Mouse (Mus musculus): ENCODE results near the gene Foxl1. TPM values are rescaled to one million over a fixed set of nuclear protein-coding genes. Genes with fewer than 3 reads are reported as not detected.

Gene Foxl1
- total and polyA plus RNA-seq, 2 experiments from 2014 or later = 0.19 TPM; not detected in 1

- H3K36me3 ChIP-seq (ENCODE audit: insufficient read depth) = no peaks in the 10 kb centered on the region
- H3K27ac ChIP-seq (ENCODE audit: low read depth, low read length) = no peak overlapping the region
- ATAC-seq (peak; percentile 38; the same call in 1 of the 2 replicates), DNase-seq (no peak)
- H3K27me3 ChIP-seq (ENCODE audit: insufficient read depth, low read length) = no peaks in the 10 kb centered on the region
- no peaks in the 10 kb centered on the region for H3K9me3 ChIP-seq (ENCODE audit: low read length)
- 39% methylated on average over 3 of the region's 3 CpGs for WGBS
- H3K4me1 ChIP-seq (ENCODE audit: insufficient read depth) = no peaks in the 10 kb centered on the region
- H3K4me2 ChIP-seq (ENCODE audit: low read depth) = no peak overlapping the region
- H3K4me3 ChIP-seq (ENCODE audit: low read depth, low read length) = no peak overlapping the region
- no peak for TF ChIP-seq CTCF (IDR thresholded peaks at IDR 0.05; ENCODE audit: low read depth)
- H3K9ac ChIP-seq = no peak overlapping the region
Observed at GRCm38 (mm10) chr8:121176291-121176690, 48.6 kb downstream of the Foxl1 start.

Small RNA genes within 50 kb of the gene (microRNA-seq; reads per million reads assigned to microRNA genes)
- gene Gm27530 = 0 reads per million in 2 experiments

Other genes starting within 250 kb of the Foxl1 start
- 1.3 and 2.3 TPM in 2 replicates for gene Foxf1, start 43.6 kb upstream of the Foxl1 start, total RNA-seq (2014; rRNA removed)
- gene Foxf1, start 43.6 kb upstream of the Foxl1 start, polyA plus RNA-seq (2015; fragmentation: Nextera tagmentation; extraction: Ambion mirVana) = 1.4 and 1.6 TPM in 2 replicates
- gene Mthfsd, start 19.5 kb upstream of the Foxl1 start, total RNA-seq (2014; rRNA removed) = 38.7 and 76.5 TPM in 2 replicates
- 30.3 and 33.3 TPM in 2 replicates for gene Mthfsd, start 19.5 kb upstream of the Foxl1 start, polyA plus RNA-seq (2015; fragmentation: Nextera tagmentation; extraction: Ambion mirVana)
- gene Foxc2, start 11.8 kb upstream of the Foxl1 start, total RNA-seq (2014; rRNA removed) = 3.1 and 6.5 TPM in 2 replicates
- 2.6 and 2.7 TPM in 2 replicates for gene Foxc2, start 11.8 kb upstream of the Foxl1 start, polyA plus RNA-seq (2015; fragmentation: Nextera tagmentation; extraction: Ambion mirVana)